Mouse (Mus musculus) embryo, embryonic 11.5 days (tissue): Measurements from ENCODE around the gene Unc13c.

Experiments
- DNase-seq: peaks from one replicate; pipeline ENCODE4 v3.0.0-alpha.2; 2012; ENCODE audit warnings: low read depth, low spot score

The Unc13c gene

DNA sequence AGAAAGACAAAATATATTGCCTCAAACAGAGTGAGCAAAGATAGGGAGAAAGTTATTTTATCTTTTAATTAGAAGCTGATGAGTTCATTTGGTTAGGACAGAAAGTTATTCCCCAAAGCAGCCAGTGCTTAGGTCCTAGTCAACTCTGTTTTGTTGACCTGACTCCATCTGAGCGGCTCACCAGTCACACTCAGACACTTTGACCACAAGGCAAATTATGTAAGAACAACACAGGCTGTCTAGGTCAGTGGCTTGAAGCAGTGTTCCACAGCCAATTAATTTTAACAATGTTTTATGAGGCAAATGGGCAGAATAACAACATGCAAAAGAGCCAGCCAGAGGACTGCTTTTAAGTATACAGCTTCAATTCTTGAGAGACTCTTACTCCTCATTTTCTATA lies 343.6 kb downstream of the Unc13c start:
- no peak for DNase-seq

DNA sequence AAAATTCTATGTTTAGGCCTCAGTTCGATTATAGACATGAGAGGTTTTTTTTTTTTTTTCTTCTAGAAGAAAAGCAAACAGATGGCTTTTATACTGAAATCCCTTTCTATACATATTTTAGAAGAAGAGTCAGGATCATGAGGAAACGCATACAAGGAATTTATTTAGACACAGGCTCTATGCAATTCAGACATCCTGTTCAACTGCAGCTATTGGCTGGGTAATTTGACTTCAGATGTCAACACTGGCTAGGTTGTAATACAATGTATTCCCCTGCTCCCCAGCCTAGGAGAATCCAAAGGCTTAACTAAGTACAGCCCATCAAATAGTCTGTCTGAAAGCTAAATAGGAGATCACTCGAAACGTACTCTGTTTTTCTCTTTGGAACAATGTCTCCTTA lies 355.9 kb downstream of the Unc13c start:
- no peak for DNase-seq

DNA sequence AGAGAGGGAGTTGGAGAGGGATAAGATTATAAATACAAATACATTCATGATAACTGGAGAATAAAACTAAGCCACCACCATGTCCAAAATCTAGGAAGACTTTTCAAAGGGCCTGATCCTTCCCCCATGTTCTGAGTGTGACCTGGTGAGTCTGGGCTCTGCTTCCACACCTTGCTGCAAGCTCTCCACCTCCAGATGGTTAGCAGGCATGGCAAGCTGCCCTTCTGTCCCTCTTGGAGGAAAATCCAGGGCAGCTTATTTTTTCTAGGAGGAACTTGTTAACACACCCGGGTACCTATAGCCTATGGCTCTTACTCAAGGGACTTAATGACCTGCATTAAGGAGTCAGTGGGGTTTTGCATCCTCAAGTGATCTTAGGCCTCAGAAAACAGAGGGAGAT lies 364.8 kb downstream of the Unc13c start:
- DNase-seq = no peak

GRCm38 (mm10) chr9:73565558-73565957 lies 403.2 kb downstream of the Unc13c start:
- DNase-seq = no peak

- no peak for DNase-seq
Observed at GRCm38 (mm10) chr9:73560037-73560436, 408.7 kb downstream of the Unc13c start.

GRCm38 (mm10) chr9:73557805-73558204 lies 411.0 kb downstream of the Unc13c start:
- peak; percentile 9 for DNase-seq

DNA sequence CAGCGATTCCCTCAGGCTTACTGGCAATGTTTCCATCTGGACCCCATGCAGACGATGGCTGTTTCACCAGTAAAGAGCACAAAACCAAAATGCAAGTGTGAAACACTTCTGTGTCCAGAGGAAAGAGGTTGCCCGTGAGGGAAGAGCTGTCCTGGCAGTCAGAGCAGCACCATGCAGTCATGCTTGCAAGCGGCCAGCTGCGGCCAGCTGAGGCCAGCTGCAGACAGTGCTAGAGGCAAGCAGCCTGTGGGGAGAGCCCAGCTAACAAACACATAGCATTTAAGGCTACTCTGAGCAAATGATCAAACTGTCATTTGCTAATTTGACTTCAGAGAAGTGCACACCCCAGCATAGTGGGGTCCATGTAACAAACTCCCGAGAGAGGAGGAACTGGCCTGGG lies 413.4 kb downstream of the Unc13c start:
- DNase-seq = no peak

GRCm38 (mm10) chr9:73472568-73472967 lies 496.2 kb downstream of the Unc13c start:
- DNase-seq = no peak

GRCm38 (mm10) chr9:73462027-73462426 lies 506.7 kb downstream of the Unc13c start:
- DNase-seq = no peak

- DNase-seq = no peak
Observed at GRCm38 (mm10) chr9:73450009-73450408, 518.8 kb downstream of the Unc13c start.

DNA sequence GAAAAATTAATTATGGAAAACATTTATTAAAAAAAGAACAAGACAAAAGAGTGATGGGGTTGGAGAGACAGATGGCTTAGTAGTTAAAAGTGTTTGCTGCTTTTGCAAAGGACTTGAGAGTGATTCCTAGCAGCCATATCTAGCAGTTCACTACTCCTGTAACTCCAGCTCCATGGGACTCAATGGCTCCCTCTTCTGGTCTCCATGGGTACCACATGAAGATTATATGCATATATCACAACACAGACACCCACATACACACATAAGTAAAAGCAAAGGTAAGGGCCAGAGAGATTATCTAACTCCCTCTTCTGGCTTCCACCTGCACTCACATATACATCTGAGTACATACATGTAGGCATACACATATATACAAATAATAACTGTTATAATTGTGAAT lies 519.5 kb downstream of the Unc13c start:
- DNase-seq = no peak

GRCm38 (mm10) chr9:73431925-73432324 lies 536.8 kb downstream of the Unc13c start:
- DNase-seq = no peak
